Mouse (Mus musculus) limb, embryonic 13.5 days (tissue): ENCODE data around the gene Twf2. TPM values are rescaled to one million over a fixed set of nuclear protein-coding genes. Genes with fewer than 3 reads are reported as not detected.

Experiments
- ATAC-seq: fragments of 200-750 bp; cut with Nextera tagmentation; 2 replicates; pipeline ENCODE4 v1.8.0; 2017; ENCODE audit warnings: low read depth, moderate number of reproducible peaks, moderate TSS enrichment; ENCODE audit not compliant: low FRiP score
- H3K27ac ChIP-seq: fragments of 300-500 bp; sonication (generic); 2 replicates; pipeline ENCODE4 v1.5.1; 2015; ENCODE audit warnings: inconsistent platforms, mild to moderate bottlenecking, moderate library complexity
- H3K27me3 ChIP-seq: fragments of 300-500 bp; sonication (generic); 2 replicates; pipeline ENCODE4 v1.6.1; 2015; ENCODE audit warnings: mild to moderate bottlenecking, inconsistent platforms
- H3K36me3 ChIP-seq: fragments of 300-500 bp; sonication (generic); 2 replicates; pipeline ENCODE4 v1.6.1; 2015; ENCODE audit warnings: inconsistent platforms, mild to moderate bottlenecking, moderate library complexity
- H3K4me1 ChIP-seq: fragments of 300-500 bp; sonication (generic); 2 replicates; pipeline ENCODE4 v1.6.1; 2015; ENCODE audit warnings: inconsistent platforms
- H3K4me2 ChIP-seq: fragments of 300-500 bp; sonication (generic); replicated peaks from 2 replicates; pipeline ENCODE4 v1.6.1; 2015; ENCODE audit warnings: inconsistent platforms, mild to moderate bottlenecking, moderate library complexity
- H3K4me3 ChIP-seq: fragments of 300-500 bp; sonication (generic); 2 replicates; pipeline ENCODE4 v1.5.1; 2015; ENCODE audit warnings: moderate library complexity, mild to moderate bottlenecking, inconsistent platforms
- H3K9ac ChIP-seq: fragments of 300-500 bp; sonication (generic); 2 replicates; pipeline ENCODE4 v1.6.1; 2015; ENCODE audit warnings: mild to moderate bottlenecking, inconsistent platforms
- H3K9me3 ChIP-seq: fragments of 300-500 bp; sonication (generic); 2 replicates; pipeline ENCODE4 v1.6.1; 2016; ENCODE audit warnings: inconsistent platforms
- WGBS: fragments of 180-500 bp; shearing (Covaris S2); methylation state at CpG from one replicate; pipeline ENCODE4 v1.1.7; 2015; 5-methylcytosine and 5-hydroxymethylcytosine counted together
- polyA plus RNA-seq: library from polyadenylated mRNA; unstranded; fragments of >200 nt; fragmentation: Nextera tagmentation; extraction: Ambion mirVana; gene quantifications from 2 replicates; pipeline ENCODE4 v1.2.1, GENCODE M21; 2015

The Twf2 gene
- polyA plus RNA-seq, 1 experiment from 2014 or later = 59.1 TPM

DNA sequence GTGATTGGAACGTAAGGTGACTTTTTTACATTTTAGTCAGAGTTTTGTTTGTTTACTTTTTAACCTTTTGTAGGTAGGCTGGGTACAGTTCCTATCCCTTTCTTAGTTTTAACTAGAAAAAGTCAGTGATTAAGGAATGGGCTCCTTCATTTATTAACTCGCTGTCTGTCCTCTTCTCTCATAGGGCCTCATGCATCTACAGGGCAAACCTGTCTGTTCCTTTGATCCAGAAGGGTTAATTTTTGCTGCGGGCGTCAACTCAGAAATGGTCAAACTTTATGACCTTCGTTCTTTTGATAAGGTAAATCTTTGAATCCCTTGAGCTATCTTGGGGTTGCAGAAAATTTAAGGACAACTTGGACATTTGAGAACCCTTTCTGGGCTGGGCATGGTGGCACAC lies 18.9 kb upstream of the Twf2 start:
- Histone ChIP-seq H3K27me3 (no peaks in the 10 kb centered on the region), H3K4me2 (no peak overlapping the region), H3K9me3 (no peaks in the 10 kb centered on the region), H3K4me3 (no peak overlapping the region), H3K9ac (no peak overlapping the region), H3K27ac (no peak overlapping the region), H3K4me1 (no peaks in the 10 kb centered on the region), H3K36me3 (peaks cover 99% of the 10 kb centered on the region)
- 90% methylated on average over 5 of the region's 5 CpGs for WGBS
- ATAC-seq = no peak

DNA sequence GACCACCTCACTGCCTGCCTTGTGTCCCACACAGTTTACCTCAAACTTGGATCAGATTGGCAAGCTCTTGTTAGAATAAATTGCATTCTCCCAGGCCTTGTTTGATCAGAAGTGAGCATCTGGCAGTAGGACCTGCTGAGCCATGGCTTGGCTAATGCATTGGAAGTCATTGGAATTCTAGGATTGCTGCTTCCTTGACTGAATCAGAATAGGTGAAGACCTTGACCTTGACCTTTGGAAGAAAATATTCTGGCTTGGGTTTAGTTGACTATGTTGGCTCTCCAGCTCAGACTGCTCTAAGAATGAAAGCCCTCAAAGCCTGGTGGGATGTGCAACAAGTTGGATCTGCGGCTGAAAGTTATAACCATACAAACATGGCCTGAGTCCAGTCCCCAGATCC lies 11.6 kb upstream of the Twf2 start:
- H3K4me3 ChIP-seq = no peak overlapping the region
- H3K9me3 ChIP-seq = no peaks in the 10 kb centered on the region
- ATAC-seq = no peak
- H3K27me3 ChIP-seq = no peaks in the 10 kb centered on the region
- H3K4me2 ChIP-seq = no peak overlapping the region
- H3K9ac ChIP-seq = no peak overlapping the region
- H3K4me1 ChIP-seq = no peaks in the 10 kb centered on the region
- 90% methylated on average over 1 of the region's 1 CpGs for WGBS
- peaks cover 96% of the 10 kb centered on the region for H3K36me3 ChIP-seq
- no peak overlapping the region for H3K27ac ChIP-seq

DNA sequence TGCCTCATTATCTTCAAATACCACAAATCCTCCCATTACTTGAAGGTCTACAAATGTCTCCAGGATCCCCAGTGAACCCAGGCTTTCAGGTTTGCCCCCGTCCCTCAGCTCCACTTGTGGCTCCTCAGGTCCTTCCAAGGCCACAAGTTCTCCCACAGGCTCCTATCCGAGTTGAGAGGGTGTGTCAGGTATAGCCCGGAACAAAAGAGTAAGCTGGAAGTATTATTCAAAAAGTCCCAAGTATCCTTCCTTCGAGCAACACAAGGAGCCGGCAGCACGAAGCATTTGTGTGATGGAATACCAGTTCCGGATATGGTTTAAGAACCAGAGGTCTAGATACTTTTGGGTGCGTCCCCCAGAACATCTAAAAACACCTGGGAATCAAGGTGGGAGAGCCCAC lies 10.9 kb upstream of the Twf2 start:
- ATAC-seq = no peak
- 91% methylated on average over 8 of the region's 8 CpGs for WGBS

DNA sequence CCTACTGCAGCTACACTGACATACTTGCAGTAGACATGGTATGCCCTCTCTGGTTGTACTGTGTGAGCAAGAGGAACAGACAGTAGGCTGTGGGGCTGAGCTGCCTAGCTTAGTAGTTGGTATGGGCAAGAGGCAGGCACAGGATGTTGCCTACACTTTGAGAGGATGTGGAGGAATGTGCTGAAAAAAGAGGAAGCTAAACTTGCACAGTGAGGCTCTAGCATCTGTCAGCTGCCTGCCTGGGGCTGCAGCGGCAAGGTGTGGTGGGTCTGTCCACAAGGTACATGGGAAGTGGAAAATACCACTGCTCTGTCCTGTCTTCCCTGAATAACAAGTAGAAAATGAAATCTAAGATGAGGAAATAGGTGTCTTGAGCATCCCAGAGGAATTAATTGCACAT lies 9.9 kb upstream of the Twf2 start:
- peak overlapping the region; percentile 44; the same call in 1 of the 2 replicates for H3K27ac ChIP-seq
- no peak for ATAC-seq
- H3K36me3 ChIP-seq = peaks cover 89% of the 10 kb centered on the region
- H3K9ac ChIP-seq = no peak overlapping the region
- H3K27me3 ChIP-seq = no peaks in the 10 kb centered on the region
- H3K9me3 ChIP-seq = no peaks in the 10 kb centered on the region
- H3K4me3 ChIP-seq = no peak overlapping the region
- 100% methylated on average over 1 of the region's 1 CpGs for WGBS
- H3K4me1 ChIP-seq = peaks cover 10% of the 10 kb centered on the region
- no peak overlapping the region for H3K4me2 ChIP-seq

More for the DNA sequence above, 10.9 kb upstream of the Twf2 start:
- Histone ChIP-seq H3K4me2 (no peak overlapping the region), H3K36me3 (peaks cover 96% of the 10 kb centered on the region), H3K4me3 (no peak overlapping the region), H3K4me1 (peaks cover under 1% of the 10 kb centered on the region), H3K9me3 (no peaks in the 10 kb centered on the region), H3K27ac (no peak overlapping the region), H3K27me3 (no peaks in the 10 kb centered on the region), H3K9ac (no peak overlapping the region)

DNA sequence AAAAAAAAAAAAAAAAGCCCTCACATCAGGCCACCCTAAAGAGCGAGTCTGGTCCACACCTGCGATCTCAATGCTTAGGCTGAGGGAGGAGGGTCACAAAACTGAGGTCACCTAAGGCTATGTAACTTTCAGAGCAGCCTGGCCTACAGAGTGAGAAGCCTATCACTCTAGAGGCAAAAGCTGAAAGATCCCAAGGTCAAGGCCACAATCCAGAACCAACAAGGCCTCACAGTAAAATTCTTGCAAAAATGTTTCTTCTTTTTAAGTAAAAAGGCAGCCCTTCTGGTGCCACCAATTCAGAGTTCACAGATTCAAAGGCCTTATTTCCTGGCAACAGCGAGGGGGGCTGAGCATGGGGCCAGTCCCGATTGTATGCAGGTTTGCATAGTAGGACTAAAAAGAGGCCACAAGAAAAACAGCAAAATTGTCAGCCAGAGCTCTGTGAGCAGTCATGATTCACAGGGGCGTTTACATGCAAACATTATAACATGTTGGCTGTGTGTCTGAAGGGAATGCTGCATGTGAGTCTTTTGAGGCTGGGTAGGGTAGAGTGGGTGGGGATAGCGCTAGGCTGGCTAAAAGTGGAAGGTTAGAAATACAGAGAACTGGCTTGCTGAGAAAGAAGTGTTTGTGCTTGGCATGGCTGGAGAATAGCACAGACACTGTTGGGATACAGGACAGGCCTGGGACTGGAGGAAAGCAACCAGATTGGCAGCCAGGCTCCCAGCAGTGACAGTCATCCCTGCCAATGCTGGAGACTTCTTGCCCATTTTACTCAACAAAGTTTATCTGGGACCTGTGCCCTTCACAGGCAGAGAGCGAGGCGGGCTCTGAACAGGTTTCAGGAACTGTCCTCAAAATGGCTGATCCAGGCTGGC lies 8.7 kb upstream of the Twf2 start:
- ATAC-seq = no peak
- H3K27me3 ChIP-seq = no peaks in the 10 kb centered on the region
- H3K4me3 ChIP-seq = no peak overlapping the region
- H3K4me2 ChIP-seq = no peak overlapping the region
- H3K4me1 ChIP-seq = peaks cover 16% of the 10 kb centered on the region
- no peaks in the 10 kb centered on the region for H3K9me3 ChIP-seq
- WGBS = 90% methylated on average over 8 of the region's 8 CpGs
- no peak overlapping the region for H3K27ac ChIP-seq
- H3K36me3 ChIP-seq = peaks cover 78% of the 10 kb centered on the region
- H3K9ac ChIP-seq = no peak overlapping the region

DNA sequence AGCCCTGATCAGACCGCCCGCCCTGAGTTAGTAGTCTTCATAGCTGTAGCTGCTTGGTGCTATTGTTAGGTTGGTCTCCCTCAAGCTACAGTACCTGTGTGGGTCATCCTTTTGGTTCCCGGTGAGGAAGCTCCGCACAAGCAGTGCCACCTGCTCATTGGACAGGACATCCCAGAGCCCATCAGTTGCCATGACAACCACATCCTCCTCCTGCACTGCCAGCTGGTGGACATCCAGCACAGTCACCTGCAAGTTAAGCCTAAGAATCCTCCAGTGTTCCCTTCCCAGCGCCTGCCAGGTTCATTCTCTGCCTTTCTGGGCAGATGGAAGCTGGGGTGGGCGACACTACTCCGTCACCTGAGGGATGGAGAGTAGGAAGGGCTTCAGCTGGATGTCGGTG lies 7.2 kb upstream of the Twf2 start:
- Histone ChIP-seq H3K4me2 (no peak overlapping the region), H3K27ac (no peak overlapping the region), H3K27me3 (no peaks in the 10 kb centered on the region), H3K4me3 (no peak overlapping the region), H3K9me3 (no peaks in the 10 kb centered on the region), H3K4me1 (peaks cover 25% of the 10 kb centered on the region), H3K9ac (no peak overlapping the region), H3K36me3 (peaks cover 62% of the 10 kb centered on the region)
- ATAC-seq = no peak
- WGBS = 92% methylated on average over 8 of the region's 8 CpGs

DNA sequence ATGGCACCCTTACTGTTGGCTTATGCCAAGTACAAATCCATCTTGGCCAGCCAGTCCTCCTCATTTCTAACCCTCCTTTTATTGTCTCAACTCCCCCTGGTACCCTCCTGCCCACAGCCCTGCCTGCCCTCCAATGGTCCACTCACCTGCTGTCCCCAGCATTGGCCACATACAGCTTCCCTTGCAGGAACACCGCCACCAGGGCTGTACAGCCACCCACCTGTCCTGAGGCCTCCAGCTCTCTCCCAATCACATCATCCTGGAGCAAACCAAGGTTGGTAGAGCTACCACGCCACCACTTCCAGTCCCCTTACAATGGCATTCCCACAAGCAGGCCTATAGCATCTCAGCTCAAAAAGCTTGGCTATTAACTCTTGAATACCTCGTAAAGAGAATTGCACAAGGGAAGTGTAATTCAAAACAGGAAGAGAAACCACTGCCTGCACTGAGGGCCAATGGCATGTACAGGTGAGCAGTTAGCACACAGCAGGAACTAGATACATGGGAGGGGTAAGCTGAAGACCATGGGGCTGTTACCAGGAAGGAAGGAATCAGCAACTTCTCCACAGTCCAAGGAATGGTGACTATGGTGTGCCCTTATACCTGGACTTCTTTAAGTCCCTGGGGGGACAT lies 5.7 kb upstream of the Twf2 start:
- H3K9me3 ChIP-seq = no peaks in the 10 kb centered on the region
- ATAC-seq = no peak
- no peak overlapping the region for H3K4me3 ChIP-seq
- 69% methylated on average over 3 of the region's 3 CpGs for WGBS
- H3K27ac ChIP-seq = no peak overlapping the region
- no peaks in the 10 kb centered on the region for H3K27me3 ChIP-seq
- H3K4me2 ChIP-seq = no peak overlapping the region
- H3K36me3 ChIP-seq = peaks cover 47% of the 10 kb centered on the region
- H3K4me1 ChIP-seq = peaks cover 27% of the 10 kb centered on the region
- no peak overlapping the region for H3K9ac ChIP-seq

DNA sequence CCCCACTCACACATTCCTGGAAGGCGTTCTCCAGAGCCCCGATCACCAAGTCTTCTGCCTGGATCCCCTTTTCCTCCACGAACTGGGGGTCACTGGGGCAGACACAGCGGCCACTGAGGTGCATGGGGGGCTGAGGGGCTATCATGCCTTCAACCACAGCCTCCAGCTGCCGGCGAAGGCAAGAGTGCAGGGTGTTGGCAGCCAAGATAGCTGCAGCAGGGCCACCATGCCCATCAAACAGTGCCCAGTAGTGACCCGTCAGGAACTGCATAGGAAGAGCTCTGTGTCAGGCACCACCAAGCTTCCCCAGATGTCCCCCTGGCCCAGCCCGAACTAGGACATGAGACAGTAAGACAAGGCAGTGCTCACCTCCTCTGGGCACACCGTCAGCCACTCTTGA lies 5.2 kb upstream of the Twf2 start:
- peaks cover 29% of the 10 kb centered on the region for H3K4me1 ChIP-seq
- peaks cover 43% of the 10 kb centered on the region for H3K36me3 ChIP-seq
- H3K4me3 ChIP-seq = peak overlapping the region; percentile 66; the same call in 1 of the 2 replicates
- H3K9me3 ChIP-seq = no peaks in the 10 kb centered on the region
- H3K27ac ChIP-seq = no peak overlapping the region
- WGBS = 90% methylated on average over 9 of the region's 9 CpGs
- no peak for ATAC-seq
- H3K27me3 ChIP-seq = no peaks in the 10 kb centered on the region
- peak overlapping the region; percentile 80 for H3K9ac ChIP-seq
- H3K4me2 ChIP-seq = peak overlapping the region; percentile 66

DNA sequence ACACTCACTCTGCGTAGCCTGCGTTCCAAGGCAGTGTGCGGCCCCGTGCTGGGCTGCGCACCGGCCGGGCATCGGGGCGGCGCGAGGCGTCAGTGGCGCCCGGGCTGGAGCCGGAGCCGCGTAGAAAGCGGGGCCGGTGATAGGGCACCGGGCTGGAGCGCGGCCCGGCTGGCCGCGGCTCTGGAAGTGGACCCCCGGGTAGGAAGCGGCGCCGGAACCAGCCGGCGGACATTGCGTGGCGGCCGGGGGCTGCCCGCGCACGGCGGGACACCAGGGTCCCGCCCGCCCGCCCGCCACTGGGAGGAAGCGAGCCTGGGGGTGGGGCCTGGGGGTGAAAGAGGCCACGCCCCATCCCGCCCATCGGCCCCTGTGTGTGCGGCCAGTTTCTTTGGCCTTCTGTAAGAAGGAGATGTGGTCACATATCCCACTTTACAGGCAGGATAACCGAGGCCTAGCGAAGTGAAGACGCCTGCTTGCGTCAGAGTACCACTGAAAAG lies 3.9 kb upstream of the Twf2 start:
- H3K9me3 ChIP-seq = no peaks in the 10 kb centered on the region
- ATAC-seq = peak; percentile 41
- H3K27me3 ChIP-seq = no peaks in the 10 kb centered on the region
- peaks cover 33% of the 10 kb centered on the region for H3K36me3 ChIP-seq
- peak overlapping the region; percentile 66 for H3K4me3 ChIP-seq
- peak overlapping the region; percentile 48; the same call in 1 of the 2 replicates for H3K27ac ChIP-seq
- H3K4me2 ChIP-seq = peak overlapping the region; percentile 66
- peaks cover 35% of the 10 kb centered on the region for H3K4me1 ChIP-seq
- under 1% methylated on average over 51 of the region's 51 CpGs for WGBS
- peak overlapping the region; percentile 80 for H3K9ac ChIP-seq

DNA sequence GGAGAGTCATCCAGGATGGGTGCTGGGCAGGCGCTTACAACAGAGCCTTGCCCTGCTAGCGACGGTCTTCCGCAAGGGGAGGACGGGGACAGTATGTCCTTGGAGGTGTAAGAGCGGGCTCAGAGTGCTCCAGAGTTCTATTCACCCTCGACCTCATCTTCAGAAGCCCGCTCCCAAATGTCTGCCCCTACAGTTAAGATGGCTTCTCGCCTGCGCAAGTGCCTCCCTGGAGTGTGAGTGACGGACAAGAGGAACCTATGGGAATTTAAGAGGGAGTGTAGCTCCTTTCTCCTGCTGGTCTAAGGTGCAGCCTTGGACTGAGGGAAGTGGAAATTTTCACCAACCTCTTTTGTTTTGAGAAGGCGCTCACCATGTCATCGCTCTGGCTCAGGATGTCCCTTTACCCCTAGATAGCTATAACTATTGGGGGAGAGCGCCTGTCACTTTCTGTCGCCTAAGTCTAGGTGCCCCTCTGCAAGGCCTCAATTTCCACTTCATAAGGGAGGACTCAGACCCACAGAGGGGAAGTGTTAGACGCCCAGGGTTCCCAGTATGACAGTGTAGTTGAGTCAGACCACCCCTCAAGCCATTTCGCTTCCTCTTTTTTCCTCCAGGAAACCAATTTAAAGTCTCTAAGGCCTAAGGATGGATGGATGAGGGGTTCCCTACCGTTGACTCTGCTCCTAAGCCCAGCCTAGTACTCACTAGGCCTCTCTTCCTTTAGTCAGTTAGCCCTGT lies 3.2 kb upstream of the Twf2 start, which contains the start of gene Ppm1m:
Gene Ppm1m, minus strand, starts transcription at position 212 of the 738 bp plus-strand sequence.
- ATAC-seq = no peak
- Histone ChIP-seq H3K4me1 (peaks cover 42% of the 10 kb centered on the region), H3K9ac (peak within 1 kb of the TSS; percentile 80), H3K4me2 (peak within 1 kb of the TSS; percentile 66), H3K4me3 (peak within 1 kb of the TSS; percentile 66), H3K27me3 (no peaks in the 10 kb centered on the region), H3K27ac (peak within 1 kb of the TSS; percentile 48; the same call in 1 of the 2 replicates), H3K9me3 (no peaks in the 10 kb centered on the region), H3K36me3 (peaks cover 26% of the 10 kb centered on the region)
- WGBS = 48% methylated on average over 18 of the region's 18 CpGs

DNA sequence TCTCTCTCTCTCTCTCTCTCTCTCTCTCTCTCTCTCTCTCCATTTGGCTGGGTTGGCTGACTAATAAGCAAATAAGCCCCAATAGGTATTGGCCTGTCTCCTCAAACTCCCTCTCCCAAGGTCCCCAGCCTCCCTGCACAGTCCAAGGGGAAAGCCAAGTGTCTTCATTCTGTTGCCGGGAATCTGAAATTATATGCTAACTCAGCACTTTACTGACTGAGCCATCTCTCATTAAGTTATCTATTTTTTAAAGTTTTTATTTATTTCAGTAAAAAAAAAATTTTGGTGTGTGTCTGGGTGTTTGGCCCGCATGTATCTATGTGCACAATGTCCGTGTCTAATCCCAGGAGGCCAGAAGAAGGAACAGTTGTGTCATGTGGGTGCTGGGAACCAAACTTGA lies 1.0 kb upstream of the Twf2 start:
- peak overlapping the region; percentile 65; the same call in 1 of the 2 replicates for H3K4me3 ChIP-seq
- 85% methylated on average over 3 of the region's 3 CpGs for WGBS
- peaks cover 54% of the 10 kb centered on the region for H3K4me1 ChIP-seq

More for the DNA sequence above, 1.0 kb upstream of the Twf2 start:
- no peak overlapping the region; the same call in 1 of the 2 replicates for H3K27ac ChIP-seq
- H3K9ac ChIP-seq = no peak overlapping the region
- peak overlapping the region; percentile 70 for H3K4me2 ChIP-seq
- H3K36me3 ChIP-seq = peaks cover 8% of the 10 kb centered on the region
- no peaks in the 10 kb centered on the region for H3K27me3 ChIP-seq
- H3K9me3 ChIP-seq = no peaks in the 10 kb centered on the region
- ATAC-seq = no peak
